Mouse (Mus musculus): ENCODE measurements at regions not wholly inside any gene's neighbourhood (a gene's known extent, or its start where the extent isn't known, plus 50 kb on each side); places are given as distances from the start of the nearest gene placed in this dataset.

GRCm38 (mm10) chr3:120823536-120823935 is 348.0 kb downstream of the Rwdd3 start:
- Histone ChIP-seq H3K27me3 (no peaks in the 10 kb centered on the region), H3K4me2 (no peak overlapping the region), H3K9ac (no peak overlapping the region), H3K27ac (no peak overlapping the region), H3K9me3 (no peaks in the 10 kb centered on the region), H3K4me3 (no peak overlapping the region), H3K4me1 (no peaks in the 10 kb centered on the region), H3K36me3 (no peaks in the 10 kb centered on the region)
- WGBS = 94% methylated on average over 19 of the region's 19 CpGs
- ATAC-seq (ENCODE audit: insufficient number of reproducible peaks, insufficient read depth, low FRiP score, low TSS enrichment, low read depth) = no peak

- Histone ChIP-seq H3K36me3 (no peaks in the 10 kb centered on the region), H3K4me3 (no peak overlapping the region), H3K9ac (no peak overlapping the region), H3K4me1 (no peaks in the 10 kb centered on the region), H3K27me3 (no peaks in the 10 kb centered on the region), H3K4me2 (no peak overlapping the region), H3K27ac (no peak overlapping the region), H3K9me3 (no peaks in the 10 kb centered on the region)
- 69% methylated on average over 2 of the region's 2 CpGs for WGBS
- no peak for ATAC-seq (ENCODE audit: insufficient number of reproducible peaks, insufficient read depth, low FRiP score, low TSS enrichment, low read depth)
Observed at GRCm38 (mm10) chr3:120811901-120812300, 359.6 kb downstream of the Rwdd3 start.

- no peaks in the 10 kb centered on the region for H3K36me3 ChIP-seq
- WGBS = 67% methylated on average over 5 of the region's 5 CpGs
- no peak overlapping the region for H3K4me3 ChIP-seq
- H3K4me1 ChIP-seq = no peaks in the 10 kb centered on the region
- H3K9me3 ChIP-seq = no peaks in the 10 kb centered on the region
- no peaks in the 10 kb centered on the region for H3K27me3 ChIP-seq
- ATAC-seq (ENCODE audit: insufficient number of reproducible peaks, insufficient read depth, low FRiP score, low TSS enrichment, low read depth) = no peak
- H3K27ac ChIP-seq = no peak overlapping the region
- no peak overlapping the region for H3K4me2 ChIP-seq
- H3K9ac ChIP-seq = no peak overlapping the region
Observed at GRCm38 (mm10) chr3:120810527-120810926, 361.0 kb downstream of the Rwdd3 start.

- WGBS = 75% methylated on average over 6 of the region's 6 CpGs
Observed at GRCm38 (mm10) chr3:120810048-120810447, 361.4 kb downstream of the Rwdd3 start.

GRCm38 (mm10) chr3:120786659-120787058 is 384.8 kb downstream of the Rwdd3 start:
- H3K4me2 ChIP-seq = no peak overlapping the region
- H3K9ac ChIP-seq = no peak overlapping the region
- no peak overlapping the region for H3K4me3 ChIP-seq
- WGBS = 80% methylated on average over 9 of the region's 9 CpGs
- H3K9me3 ChIP-seq = no peaks in the 10 kb centered on the region
- no peak for ATAC-seq (ENCODE audit: insufficient number of reproducible peaks, insufficient read depth, low FRiP score, low TSS enrichment, low read depth)
- no peak overlapping the region for H3K27ac ChIP-seq
- no peaks in the 10 kb centered on the region for H3K36me3 ChIP-seq
- H3K27me3 ChIP-seq = no peaks in the 10 kb centered on the region
- no peaks in the 10 kb centered on the region for H3K4me1 ChIP-seq

More at GRCm38 (mm10) chr3:120810048-120810447, 361.4 kb downstream of the Rwdd3 start:
- no peak overlapping the region for H3K4me2 ChIP-seq
- no peak overlapping the region for H3K27ac ChIP-seq
- H3K27me3 ChIP-seq = no peaks in the 10 kb centered on the region
- H3K4me3 ChIP-seq = no peak overlapping the region
- H3K4me1 ChIP-seq = no peaks in the 10 kb centered on the region
- H3K36me3 ChIP-seq = no peaks in the 10 kb centered on the region
- no peak for ATAC-seq (ENCODE audit: insufficient number of reproducible peaks, insufficient read depth, low FRiP score, low TSS enrichment, low read depth)
- no peaks in the 10 kb centered on the region for H3K9me3 ChIP-seq
- H3K9ac ChIP-seq = no peak overlapping the region

GRCm38 (mm10) chr3:120781486-120781885 is 390.0 kb downstream of the Rwdd3 start:
- H3K9ac ChIP-seq = no peak overlapping the region
- H3K27ac ChIP-seq = no peak overlapping the region
- no peaks in the 10 kb centered on the region for H3K4me1 ChIP-seq
- no peak for ATAC-seq (ENCODE audit: insufficient number of reproducible peaks, insufficient read depth, low FRiP score, low TSS enrichment, low read depth)
- H3K36me3 ChIP-seq = no peaks in the 10 kb centered on the region
- H3K4me3 ChIP-seq = no peak overlapping the region
- no peaks in the 10 kb centered on the region for H3K9me3 ChIP-seq
- no peaks in the 10 kb centered on the region for H3K27me3 ChIP-seq
- no peak overlapping the region for H3K4me2 ChIP-seq
- 67% methylated on average over 6 of the region's 6 CpGs for WGBS

- H3K36me3 ChIP-seq = no peaks in the 10 kb centered on the region
- no peaks in the 10 kb centered on the region for H3K9me3 ChIP-seq
- no peaks in the 10 kb centered on the region for H3K4me1 ChIP-seq
- H3K4me2 ChIP-seq = no peak overlapping the region
- no peaks in the 10 kb centered on the region for H3K27me3 ChIP-seq
- H3K9ac ChIP-seq = no peak overlapping the region
- no peak for ATAC-seq (ENCODE audit: insufficient number of reproducible peaks, insufficient read depth, low FRiP score, low TSS enrichment, low read depth)
- no peak overlapping the region for H3K27ac ChIP-seq
- no peak overlapping the region for H3K4me3 ChIP-seq
Observed at GRCm38 (mm10) chr3:120779091-120779490, 392.4 kb downstream of the Rwdd3 start.

GRCm38 (mm10) chr3:120774951-120775350 is 396.5 kb downstream of the Rwdd3 start:
- Histone ChIP-seq H3K36me3 (no peaks in the 10 kb centered on the region), H3K4me2 (no peak overlapping the region), H3K27ac (no peak overlapping the region), H3K9me3 (no peaks in the 10 kb centered on the region), H3K9ac (no peak overlapping the region), H3K4me3 (no peak overlapping the region), H3K4me1 (no peaks in the 10 kb centered on the region), H3K27me3 (no peaks in the 10 kb centered on the region)
- ATAC-seq (ENCODE audit: insufficient number of reproducible peaks, insufficient read depth, low FRiP score, low TSS enrichment, low read depth) = no peak
- 88% methylated on average over 6 of the region's 6 CpGs for WGBS

GRCm38 (mm10) chr3:120761681-120762080 is 409.8 kb downstream of the Rwdd3 start:
- Histone ChIP-seq H3K4me1 (no peaks in the 10 kb centered on the region), H3K27ac (no peak overlapping the region), H3K27me3 (no peaks in the 10 kb centered on the region), H3K4me2 (no peak overlapping the region), H3K36me3 (no peaks in the 10 kb centered on the region), H3K9me3 (no peaks in the 10 kb centered on the region), H3K4me3 (no peak overlapping the region), H3K9ac (no peak overlapping the region)
- WGBS = 60% methylated on average over 4 of the region's 4 CpGs
- no peak for ATAC-seq (ENCODE audit: insufficient number of reproducible peaks, insufficient read depth, low FRiP score, low TSS enrichment, low read depth)

- no peak overlapping the region for H3K9ac ChIP-seq
- ATAC-seq (ENCODE audit: insufficient number of reproducible peaks, insufficient read depth, low FRiP score, low TSS enrichment, low read depth) = no peak
- no peaks in the 10 kb centered on the region for H3K27me3 ChIP-seq
- WGBS = 81% methylated on average over 3 of the region's 3 CpGs
- H3K9me3 ChIP-seq = no peaks in the 10 kb centered on the region
- no peak overlapping the region for H3K27ac ChIP-seq
- H3K4me3 ChIP-seq = no peak overlapping the region
- no peak overlapping the region for H3K4me2 ChIP-seq
- H3K36me3 ChIP-seq = no peaks in the 10 kb centered on the region
- H3K4me1 ChIP-seq = no peaks in the 10 kb centered on the region
Observed at GRCm38 (mm10) chr3:120761223-120761622, 410.3 kb downstream of the Rwdd3 start.

GRCm38 (mm10) chr3:120748513-120748912 is 423.0 kb downstream of the Rwdd3 start:
- H3K4me2 ChIP-seq = no peak overlapping the region
- H3K9me3 ChIP-seq = no peaks in the 10 kb centered on the region
- no peaks in the 10 kb centered on the region for H3K27me3 ChIP-seq
- no peaks in the 10 kb centered on the region for H3K36me3 ChIP-seq
- no peak overlapping the region for H3K27ac ChIP-seq
- no peak overlapping the region for H3K9ac ChIP-seq
- no peak for ATAC-seq (ENCODE audit: insufficient number of reproducible peaks, insufficient read depth, low FRiP score, low TSS enrichment, low read depth)
- WGBS = 48% methylated on average over 4 of the region's 4 CpGs
- H3K4me1 ChIP-seq = no peaks in the 10 kb centered on the region
- no peak overlapping the region for H3K4me3 ChIP-seq

- ATAC-seq (ENCODE audit: insufficient number of reproducible peaks, insufficient read depth, low FRiP score, low TSS enrichment, low read depth) = no peak
- Histone ChIP-seq H3K4me2 (no peak overlapping the region), H3K9me3 (no peaks in the 10 kb centered on the region), H3K4me1 (no peaks in the 10 kb centered on the region), H3K9ac (no peak overlapping the region), H3K36me3 (no peaks in the 10 kb centered on the region), H3K4me3 (no peak overlapping the region), H3K27ac (no peak overlapping the region), H3K27me3 (no peaks in the 10 kb centered on the region)
- 89% methylated on average over 4 of the region's 4 CpGs for WGBS
Observed at GRCm38 (mm10) chr3:120747678-120748077, 423.8 kb downstream of the Rwdd3 start.

GRCm38 (mm10) chr3:120733332-120733731 is 438.2 kb downstream of the Rwdd3 start:
- Histone ChIP-seq H3K4me3 (no peak overlapping the region), H3K9me3 (no peaks in the 10 kb centered on the region), H3K4me2 (no peak overlapping the region), H3K4me1 (no peaks in the 10 kb centered on the region), H3K27ac (no peak overlapping the region), H3K9ac (no peak overlapping the region), H3K27me3 (no peaks in the 10 kb centered on the region), H3K36me3 (no peaks in the 10 kb centered on the region)
- ATAC-seq (ENCODE audit: insufficient number of reproducible peaks, insufficient read depth, low FRiP score, low TSS enrichment, low read depth) = no peak
- 91% methylated on average over 6 of the region's 6 CpGs for WGBS
